Mouse (Mus musculus) cerebellum, postnatal 36 days (tissue): ENCODE data around the gene Itpr2.

ENCODE experiments used
- DNase-seq, 2 experiments: peaks; one replicate each; pipeline ENCODE4 v3.0.0; 2021 to 2022; ENCODE audit warnings: mixed read lengths in 2 of 2

Gene Itpr2

DNA sequence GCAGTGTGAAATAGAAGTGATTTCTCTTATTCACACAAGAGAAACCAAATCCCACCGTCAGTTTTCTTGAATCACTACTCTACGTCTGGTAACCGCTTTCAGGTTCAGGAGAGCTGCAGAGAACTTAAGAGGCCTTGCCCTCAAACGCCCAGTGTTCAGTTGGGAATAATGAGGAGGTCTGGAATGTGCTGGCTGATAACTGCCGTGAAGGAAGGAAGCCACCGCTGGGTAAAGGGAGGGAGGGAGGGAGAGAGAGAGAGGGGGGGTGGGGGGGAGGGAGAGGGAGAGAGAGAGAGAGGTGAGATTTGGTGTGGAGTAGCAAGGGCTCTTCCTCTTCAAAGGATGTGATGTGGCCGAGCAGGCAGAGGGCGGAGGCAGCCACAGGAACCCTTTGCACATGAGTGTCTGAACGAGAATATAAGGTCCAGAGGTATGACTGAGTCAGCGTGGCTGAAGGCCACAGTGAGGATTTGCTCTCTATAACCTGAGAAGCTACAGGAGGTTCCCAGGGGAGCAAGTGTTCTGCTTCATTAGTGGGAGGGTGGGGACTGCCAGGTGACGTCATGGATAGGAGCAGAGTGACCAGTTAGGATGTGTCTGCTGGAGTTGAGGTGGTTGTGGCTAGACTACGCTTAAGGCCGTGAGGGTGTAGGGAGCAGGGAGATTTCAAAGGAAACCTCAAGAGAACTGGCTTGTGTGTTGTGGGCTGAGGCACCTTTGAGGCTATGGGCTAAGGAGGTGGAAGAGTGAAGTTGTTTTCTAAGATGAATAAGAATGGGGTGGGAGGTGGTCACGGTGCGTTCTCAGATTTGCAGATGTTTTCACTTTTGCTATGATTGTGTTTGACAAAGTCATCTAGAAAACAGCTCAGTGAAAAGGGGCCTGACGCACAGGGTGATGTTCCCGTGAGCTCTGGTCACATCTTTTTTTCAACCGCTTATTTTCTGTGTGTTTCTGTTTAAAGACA lies 421.2 kb downstream of the Itpr2 start:
- DNase-seq, result no peak

DNA sequence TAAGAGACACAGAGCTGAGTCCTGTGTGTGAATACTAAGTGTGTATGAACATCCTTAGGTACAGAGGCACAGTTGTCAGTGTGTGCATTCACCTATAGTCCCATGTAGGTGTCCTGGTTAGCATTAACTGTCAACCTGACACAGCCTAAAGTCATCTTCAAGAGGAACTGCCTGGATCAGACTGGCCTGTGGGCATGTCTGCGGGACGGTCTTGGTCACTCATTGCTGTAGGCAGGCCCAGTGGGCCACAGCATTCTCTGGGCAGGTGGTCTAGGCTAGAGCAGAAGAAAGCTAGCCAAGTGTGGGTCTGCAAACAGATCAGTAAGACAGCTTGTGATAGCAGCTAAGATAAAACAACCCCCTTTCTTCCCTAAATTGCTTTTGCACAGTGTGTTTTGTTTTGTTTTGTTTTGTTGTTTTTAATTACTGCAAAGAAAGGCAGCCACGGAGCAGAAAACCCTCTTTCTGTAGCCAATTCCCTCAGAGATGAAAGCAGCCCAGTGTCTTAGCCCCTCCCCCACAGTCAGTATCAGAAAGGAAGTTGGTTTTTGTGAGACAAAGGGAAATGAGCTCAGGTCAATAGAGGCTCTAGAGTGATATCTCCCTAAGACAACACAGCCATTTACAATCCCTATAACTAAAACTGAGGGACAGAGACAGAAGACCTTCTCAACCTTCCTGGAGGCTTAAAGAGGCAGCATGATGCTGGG lies 422.1 kb downstream of the Itpr2 start:
- no peak for DNase-seq

DNA sequence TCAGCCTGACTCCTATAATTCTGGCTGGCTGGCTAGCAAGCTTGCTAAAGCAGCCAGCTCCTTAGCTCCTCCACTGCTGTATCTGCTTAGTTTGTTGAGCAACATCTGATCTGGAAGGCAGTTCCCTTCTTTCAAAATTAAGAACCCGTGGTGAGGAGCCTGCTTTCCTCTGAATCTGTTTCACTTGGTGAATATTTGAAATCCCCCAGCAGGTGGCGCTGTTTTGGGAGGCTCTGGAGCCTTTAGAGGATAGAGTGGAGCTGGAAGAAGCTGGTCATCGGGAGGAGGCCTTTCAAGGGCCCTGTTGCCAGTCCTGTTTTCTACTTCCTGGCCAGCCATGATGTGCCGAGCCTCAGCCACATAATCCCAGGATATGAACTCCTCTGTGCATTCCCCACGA lies 422.8 kb downstream of the Itpr2 start:
- peak; percentile 72 to 74 for DNase-seq

- DNase-seq, result no peak
Measured at GRCm38 (mm10) chr6:146078136-146078535, 423.9 kb downstream of the Itpr2 start.

- no peak for DNase-seq
Measured at GRCm38 (mm10) chr6:146077124-146077889, 424.7 kb downstream of the Itpr2 start.

GRCm38 (mm10) chr6:146072842-146073241 lies 429.2 kb downstream of the Itpr2 start:
- no peak for DNase-seq

DNA sequence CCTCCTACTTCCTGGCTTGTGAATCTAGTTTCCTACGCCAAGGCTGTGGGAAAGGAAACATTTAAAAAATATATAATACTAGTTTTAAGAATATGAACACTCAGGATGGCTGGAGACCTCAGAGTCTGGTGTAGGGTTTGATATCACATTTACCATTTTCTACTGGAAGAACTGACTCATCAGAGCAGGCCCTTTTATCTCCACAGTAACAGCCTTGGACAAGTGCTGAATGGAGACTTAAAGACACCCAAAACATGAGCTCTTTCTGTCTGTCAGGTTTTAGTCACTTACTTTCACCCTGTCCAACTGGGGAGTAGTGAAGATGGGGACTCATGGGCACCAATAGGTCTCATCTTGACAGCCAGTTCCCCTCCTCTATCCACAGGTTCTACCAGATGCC lies 430.1 kb downstream of the Itpr2 start:
- DNase-seq, result no peak
